Mouse (Mus musculus) heart, embryonic 16.5 days (tissue): ENCODE results near the gene Carm1. TPM values are rescaled to one million over a fixed set of nuclear protein-coding genes. Genes with fewer than 3 reads are reported as not detected.
A peak's percentile ranks its signal among the peaks of the same experiment; 100 is the strongest.

Experiments
- ATAC-seq: fragments of 200-750 bp; cut with Nextera tagmentation; replicated peaks from 2 replicates; pipeline ENCODE4 v1.8.0; 2017; ENCODE audit warnings: moderate number of reproducible peaks; ENCODE audit not compliant: insufficient read depth, low FRiP score; ENCODE audit errors: extremely low read depth
- H3K27ac ChIP-seq: fragments of 300-500 bp; sonication (generic); 2 replicates; pipeline ENCODE4 v1.5.1; 2014; ENCODE audit warnings: mild to moderate bottlenecking, low read length, control low read depth, moderate library complexity
- H3K27me3 ChIP-seq: fragments of 300-500 bp; sonication (generic); 2 replicates; pipeline ENCODE4 v1.6.1; 2014; ENCODE audit warnings: low read length, mixed read lengths; ENCODE audit not compliant: control insufficient read depth, insufficient read depth
- H3K36me3 ChIP-seq: fragments of 300-500 bp; sonication (generic); 2 replicates; pipeline ENCODE4 v1.6.1; 2014; ENCODE audit not compliant: control insufficient read depth, insufficient read depth
- H3K4me1 ChIP-seq: fragments of 300-500 bp; sonication (generic); 2 replicates; pipeline ENCODE4 v1.6.1; 2014; ENCODE audit warnings: low read length, mixed read lengths; ENCODE audit not compliant: control insufficient read depth, insufficient read depth
- H3K4me2 ChIP-seq: fragments of 300-500 bp; sonication (generic); 2 replicates; pipeline ENCODE4 v1.6.1; 2014; ENCODE audit warnings: low read depth, mild to moderate bottlenecking, control low read depth, low read length
- H3K4me3 ChIP-seq: fragments of 300-500 bp; sonication (generic); 2 replicates; pipeline ENCODE4 v1.5.1; 2014; ENCODE audit warnings: mild to moderate bottlenecking, control low read depth, low read length
- H3K9ac ChIP-seq: fragments of 300-500 bp; sonication (generic); 2 replicates; pipeline ENCODE4 v1.6.1; 2014; ENCODE audit warnings: low read length, control low read depth
- H3K9me3 ChIP-seq: fragments of 300-500 bp; sonication (generic); replicated peaks from 2 replicates; pipeline ENCODE4 v1.6.1; 2016; ENCODE audit warnings: low read length; ENCODE audit not compliant: control insufficient read depth
- WGBS: fragments of 180-500 bp; shearing (Covaris S2); extraction: QIAGEN DNeasy Blood & Tissue Kit; methylation state at CpG from one replicate; pipeline ENCODE4 v1.1.7; 2014; 5-methylcytosine and 5-hydroxymethylcytosine counted together
- polyA plus RNA-seq: library from polyadenylated mRNA; unstranded; fragments of >200 nt; fragmentation: Nextera tagmentation; extraction: Ambion mirVana; gene quantifications from 2 replicates; pipeline ENCODE4 v1.2.1, GENCODE M21; 2015

The Carm1 gene
- polyA plus RNA-seq, 1 experiment from 2014 or later = 17.2 TPM

DNA sequence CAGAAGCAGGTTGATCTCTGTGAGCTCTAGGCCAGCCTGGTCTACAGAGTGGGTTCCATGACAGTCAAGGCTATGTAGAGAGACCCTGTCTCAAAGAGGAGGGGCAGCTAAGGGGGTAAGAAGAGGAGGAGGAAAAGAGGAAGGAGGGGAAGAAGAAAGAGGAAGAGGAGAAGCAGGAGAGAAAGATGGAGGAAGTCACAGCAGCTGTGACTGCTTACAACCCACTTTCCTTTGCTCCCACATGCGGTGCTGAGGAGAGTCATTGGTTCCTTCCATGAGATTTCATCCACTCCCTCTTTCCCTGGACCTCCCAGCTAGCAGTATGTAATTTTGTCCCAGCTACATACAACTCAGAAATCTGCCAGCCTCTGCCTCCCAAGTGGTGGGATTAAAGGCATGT, 60.0 kb downstream of the Carm1 start:
- H3K4me3 ChIP-seq = no peak overlapping the region
- no peak overlapping the region for H3K27ac ChIP-seq
- no peaks in the 10 kb centered on the region for H3K27me3 ChIP-seq
- H3K4me2 ChIP-seq = no peak overlapping the region
- no peaks in the 10 kb centered on the region for H3K9me3 ChIP-seq
- WGBS = 64% methylated on average over 1 of the region's 1 CpGs
- H3K36me3 ChIP-seq = no peaks in the 10 kb centered on the region
- no peak for ATAC-seq
- no peak overlapping the region for H3K9ac ChIP-seq
- no peaks in the 10 kb centered on the region for H3K4me1 ChIP-seq

DNA sequence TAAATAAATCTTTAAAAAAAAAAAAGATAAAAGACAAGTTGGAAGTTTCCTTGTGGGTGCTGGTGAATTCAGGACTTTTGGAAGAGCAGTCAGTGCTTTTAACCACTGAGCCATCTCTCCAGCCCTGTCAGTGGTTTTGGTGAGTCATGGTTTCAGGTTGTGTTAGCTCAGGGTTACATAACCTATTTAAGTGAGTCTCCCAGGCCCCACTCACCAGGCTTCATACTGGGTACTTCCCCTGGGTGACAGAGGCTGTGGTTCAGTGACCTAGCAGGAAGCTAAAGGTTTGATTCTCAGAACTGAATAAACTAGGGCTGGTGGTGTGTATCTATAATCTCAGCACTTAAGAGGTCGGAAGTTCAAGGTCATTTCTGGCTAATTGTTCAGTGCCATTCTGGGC, 63.2 kb downstream of the Carm1 start:
- no peak for ATAC-seq
- no peak overlapping the region for H3K9ac ChIP-seq
- no peak overlapping the region for H3K4me2 ChIP-seq
- H3K27ac ChIP-seq = no peak overlapping the region
- no peak overlapping the region for H3K4me3 ChIP-seq
- H3K4me1 ChIP-seq = no peaks in the 10 kb centered on the region
- no peaks in the 10 kb centered on the region for H3K9me3 ChIP-seq
- H3K27me3 ChIP-seq = no peaks in the 10 kb centered on the region
- H3K36me3 ChIP-seq = no peaks in the 10 kb centered on the region
- WGBS = 82% methylated on average over 1 of the region's 1 CpGs

- 75% methylated on average over 15 of the region's 15 CpGs for WGBS
- Histone ChIP-seq H3K9ac (peak overlapping the region; percentile 86), H3K4me1 (peaks cover 13% of the 10 kb centered on the region), H3K36me3 (no peaks in the 10 kb centered on the region), H3K4me2 (peak overlapping the region; percentile 76), H3K27ac (peak overlapping the region; percentile 96), H3K4me3 (peak overlapping the region; percentile 68), H3K27me3 (no peaks in the 10 kb centered on the region), H3K9me3 (no peaks in the 10 kb centered on the region)
- no peak for ATAC-seq
These were observed 68.3 kb downstream of the Carm1 start for GRCm38 (mm10) chr9:21614864-21615616.

GRCm38 (mm10) chr9:21615617-21616231, 69.0 kb downstream of the Carm1 start, which contains the start of gene Smarca4:
TSS of gene Smarca4 (plus strand) at chr9:21616169.
- peak; percentile 96 for ATAC-seq
- Histone ChIP-seq H3K9ac (peak within 1 kb of the TSS; percentile 86), H3K27ac (peak within 1 kb of the TSS; percentile 96), H3K4me1 (peaks cover 13% of the 10 kb centered on the region), H3K9me3 (no peaks in the 10 kb centered on the region), H3K4me3 (peak within 1 kb of the TSS; percentile 72), H3K4me2 (peak within 1 kb of the TSS; percentile 76), H3K36me3 (no peaks in the 10 kb centered on the region), H3K27me3 (no peaks in the 10 kb centered on the region)
- WGBS = under 1% methylated on average over 37 of the region's 45 CpGs

- under 1% methylated on average over 53 of the region's 57 CpGs for WGBS
- peaks cover 13% of the 10 kb centered on the region for H3K4me1 ChIP-seq
- no peaks in the 10 kb centered on the region for H3K9me3 ChIP-seq
- H3K9ac ChIP-seq = peak overlapping the region; percentile 85
- H3K27ac ChIP-seq = peak overlapping the region; percentile 93
- peak; percentile 81 for ATAC-seq
- H3K36me3 ChIP-seq = no peaks in the 10 kb centered on the region
- no peaks in the 10 kb centered on the region for H3K27me3 ChIP-seq
- peak overlapping the region; percentile 73 for H3K4me2 ChIP-seq
- H3K4me3 ChIP-seq = peak overlapping the region; percentile 72
These were observed 69.6 kb downstream of the Carm1 start for GRCm38 (mm10) chr9:21616232-21616781.

DNA sequence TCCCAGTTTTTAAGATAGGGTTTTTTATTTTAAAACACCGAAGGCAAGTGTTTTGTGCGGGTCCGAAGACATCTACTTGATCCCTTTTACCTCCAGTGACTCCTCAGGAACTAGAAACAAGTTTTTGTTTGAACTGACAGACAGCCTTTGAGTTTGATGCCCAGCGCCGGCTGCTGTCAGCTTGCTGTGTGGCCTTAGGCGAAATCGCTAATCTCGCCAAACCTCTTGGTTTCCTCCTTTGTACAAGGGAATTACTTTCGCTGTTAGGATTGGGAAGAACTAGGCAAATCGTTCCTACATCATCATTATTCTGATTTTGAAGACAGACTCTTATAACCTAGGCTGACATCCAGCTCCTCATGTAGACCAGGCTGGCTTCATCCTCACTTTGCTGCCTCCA, 70.4 kb downstream of the Carm1 start:
- 5% methylated on average over 10 of the region's 10 CpGs for WGBS
- Histone ChIP-seq H3K9ac (peak overlapping the region; percentile 85), H3K4me1 (peaks cover 13% of the 10 kb centered on the region), H3K36me3 (no peaks in the 10 kb centered on the region), H3K4me3 (peak overlapping the region; percentile 72), H3K27me3 (no peaks in the 10 kb centered on the region), H3K9me3 (no peaks in the 10 kb centered on the region), H3K27ac (peak overlapping the region; percentile 93), H3K4me2 (peak overlapping the region; percentile 73)
- no peak for ATAC-seq

GRCm38 (mm10) chr9:21620229-21620628, 73.5 kb downstream of the Carm1 start:
- Histone ChIP-seq H3K4me2 (no peak overlapping the region), H3K36me3 (no peaks in the 10 kb centered on the region), H3K4me3 (no peak overlapping the region), H3K4me1 (peaks cover 16% of the 10 kb centered on the region), H3K9ac (no peak overlapping the region), H3K27ac (no peak overlapping the region), H3K27me3 (no peaks in the 10 kb centered on the region), H3K9me3 (no peaks in the 10 kb centered on the region)
- no peak for ATAC-seq
- 80% methylated on average over 4 of the region's 4 CpGs for WGBS

DNA sequence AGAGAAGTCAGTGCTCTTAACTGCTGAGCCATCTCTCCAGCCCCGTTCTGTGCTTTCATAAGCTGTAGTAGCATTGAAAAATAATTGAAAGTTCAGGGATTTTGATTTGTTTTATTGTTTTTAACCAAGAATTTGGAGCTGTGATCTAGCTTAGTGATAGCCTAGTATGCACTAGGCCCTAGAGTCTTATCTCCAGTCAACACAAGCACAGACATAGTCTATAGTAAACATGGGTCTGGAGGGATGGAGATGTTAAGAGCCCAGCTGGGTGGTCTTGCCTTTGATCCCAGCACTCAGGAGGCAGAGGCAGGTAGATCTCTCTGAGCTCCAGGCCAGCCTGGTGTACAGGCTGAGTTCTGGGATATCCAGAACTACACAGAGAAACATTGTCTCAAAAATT, 76.0 kb downstream of the Carm1 start:
- H3K27ac ChIP-seq = no peak overlapping the region
- no peaks in the 10 kb centered on the region for H3K9me3 ChIP-seq
- H3K27me3 ChIP-seq = no peaks in the 10 kb centered on the region
- WGBS = 87% methylated on average over 1 of the region's 1 CpGs
- H3K4me2 ChIP-seq = no peak overlapping the region
- H3K4me3 ChIP-seq = no peak overlapping the region
- peaks cover 11% of the 10 kb centered on the region for H3K4me1 ChIP-seq
- ATAC-seq = no peak
- H3K9ac ChIP-seq = no peak overlapping the region
- H3K36me3 ChIP-seq = no peaks in the 10 kb centered on the region
